In the genomic region with DNA sequence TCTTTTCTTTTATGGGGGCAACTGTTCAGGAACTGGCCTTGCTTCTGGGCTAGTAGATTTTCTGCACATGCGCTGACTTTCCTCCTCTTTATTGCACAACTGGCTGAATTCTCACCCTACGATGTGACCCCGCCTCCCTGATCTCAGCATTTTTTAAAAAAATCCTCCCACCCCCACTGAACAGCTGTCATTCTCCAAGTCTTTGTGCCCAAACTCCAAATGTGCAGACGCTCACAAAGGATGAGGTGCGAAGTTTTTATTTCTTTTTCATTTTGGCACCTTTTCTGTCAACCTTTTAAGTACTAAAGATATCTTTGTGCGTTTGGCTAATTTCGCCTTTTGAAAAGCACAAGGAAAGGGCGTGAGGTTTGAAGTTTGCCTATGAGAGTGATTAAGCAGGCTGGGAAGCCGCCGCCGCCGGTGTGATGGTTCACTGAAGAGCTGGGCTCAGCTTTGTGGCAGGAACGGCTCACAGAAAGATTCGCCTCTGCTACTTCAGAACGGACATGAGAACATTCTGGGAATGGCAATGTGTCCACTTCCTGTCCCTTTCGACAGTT, we compare ENCODE assay signal across 13 mouse cellular contexts.
DNase-seq lines count a peak whose midpoint lies in the region.
"Had no signal": no experiment of that assay in that cellular context is flagged by ENCODE, and none has a peak within 500 bp of the region (broad histone marks: within the 10 kb centered on the region; RNA-seq: fewer than 3 reads in every experiment).

No protein-coding gene starts in this region.

- peak; percentile 51 for DNase-seq in heart, adult 11 months
- DNase-seq in heart, postnatal 10 days: no peak
- DNase-seq in left cerebral cortex, postnatal 25 days (ENCODE audit: low spot score in 2 of 2): peak; percentile 22 to 64
- no peak for DNase-seq in left cerebral cortex, postnatal 14 days (ENCODE audit: low spot score in 2 of 2)
- peak; percentile 18 for DNase-seq in right cerebral cortex, postnatal 14 days
- DNase-seq in right cerebral cortex, postnatal 10 days (ENCODE audit: low spot score in 2 of 2): no peak
- DNase-seq in gastrocnemius, postnatal 10 days: no peak
- DNase-seq: adrenal gland, postnatal 10 days; cerebellum, adult 11 months; cerebellum, adult 9-11 months; embryo, embryonic 11 days; gastrocnemius, postnatal 14 days; kidney, postnatal 14 days had no signal

- intact Hi-C loops in heart, postnatal 10 days (cut with DNase I): no loop called here
- intact Hi-C loops in left cerebral cortex, postnatal 25 days (cut with DNase I): loop anchor here (10.0 kb wide), 2 partner anchors 250 to 480 kb away; a partner anchor contains a TSS
- intact Hi-C loops in left cerebral cortex, postnatal 14 days (cut with DNase I): no loop called here

Comparison
In these comparisons a context has a peak if more than half of its experiments do, and no peak if none do; other contexts are left out.
1. DNase-seq: peak in heart, adult 11 months (single experiment), left cerebral cortex, postnatal 25 days (2 of 2) and right cerebral cortex, postnatal 14 days (single experiment); none in heart, postnatal 10 days (0 of 2), left cerebral cortex, postnatal 14 days (0 of 2), right cerebral cortex, postnatal 10 days (0 of 2) and gastrocnemius, postnatal 10 days (single experiment).